Mouse (Mus musculus) gastrocnemius, postnatal 10 days (tissue): ENCODE data around the gene Il25. TPM values are rescaled to one million over a fixed set of nuclear protein-coding genes. Genes with fewer than 3 reads are reported as not detected.
A peak's percentile ranks its signal among the peaks of the same experiment; 100 is the strongest.
"Not testable (repeated sequence)": the region's sequence is repeated elsewhere in the genome, so short reads cannot be mapped to it uniquely, and the experiment has no call there.

Experiments used
- DNase-seq: peaks from one replicate; pipeline ENCODE4 v3.0.0; 2021; ENCODE audit warnings: mixed read lengths
- total RNA-seq, 2 experiments: library from RNA; stranded (reverse); gene quantifications; 2 replicates each; pipeline ENCODE4 v1.2.3; 2021

The Il25 gene
- total RNA-seq, 2 experiments from 2014 or later, result not detected

DNA sequence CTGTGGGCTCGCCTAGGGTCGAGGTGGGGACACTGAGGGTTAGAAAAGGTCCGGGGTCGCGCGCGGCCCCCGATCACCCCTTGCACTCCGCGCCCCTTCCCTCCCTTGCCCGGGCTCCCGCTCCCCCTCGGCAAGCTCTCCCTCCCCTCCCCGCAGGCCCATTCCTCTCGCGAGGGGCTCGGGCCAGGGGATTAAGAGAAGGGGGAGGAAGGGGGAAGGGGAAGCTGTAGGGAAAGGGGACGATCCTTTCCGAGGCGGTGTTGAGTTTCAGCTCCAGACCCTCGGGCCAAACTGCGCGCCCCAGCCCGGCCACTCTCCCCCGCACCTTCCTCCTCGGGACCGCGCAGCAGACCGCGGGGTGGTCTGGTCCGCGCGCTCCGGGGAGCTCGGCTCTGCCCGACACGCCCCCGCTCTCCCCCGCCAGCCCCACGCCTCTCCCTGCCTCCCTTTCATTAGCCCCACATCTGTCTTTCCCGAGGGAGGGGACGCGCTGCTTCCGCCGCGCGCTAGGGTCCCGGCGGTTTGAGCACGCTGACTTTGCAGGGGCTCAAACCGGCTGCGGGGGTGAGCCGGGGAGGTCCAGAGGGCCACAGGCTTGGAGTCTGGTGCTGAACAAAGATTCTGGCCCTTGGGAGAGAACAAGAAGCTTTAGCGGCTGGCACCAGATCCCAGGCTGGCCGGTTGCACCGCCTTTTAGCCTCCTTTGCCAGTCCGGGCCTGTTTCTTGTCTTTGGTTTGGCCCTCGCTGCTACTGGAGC is 5.9 kb upstream of the Il25 start:
- DNase-seq, result peak; percentile 75

DNA sequence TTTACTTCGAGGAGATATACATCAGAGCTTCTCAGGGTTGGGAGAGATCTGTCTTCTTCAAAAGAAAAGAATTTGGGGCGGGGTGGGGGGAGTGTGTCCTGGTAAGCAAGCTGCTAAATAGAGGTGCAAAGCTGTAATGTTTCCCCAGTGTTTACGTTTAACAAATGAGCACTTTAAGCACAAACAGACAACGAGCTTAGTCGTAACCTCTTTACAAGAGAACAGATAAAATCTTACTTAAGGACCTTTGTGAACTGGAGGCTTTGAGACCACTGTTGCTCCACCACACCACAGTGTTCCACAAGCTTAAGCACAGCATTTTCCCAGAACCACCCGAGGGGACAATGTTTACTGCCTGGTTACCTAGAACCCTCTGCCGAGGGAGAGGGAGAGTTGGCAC is 5.2 kb upstream of the Il25 start:
- no peak for DNase-seq

- no peak for DNase-seq
Measured at GRCm38 (mm10) chr14:54929801-54930200, 2.7 kb upstream of the Il25 start.

DNA sequence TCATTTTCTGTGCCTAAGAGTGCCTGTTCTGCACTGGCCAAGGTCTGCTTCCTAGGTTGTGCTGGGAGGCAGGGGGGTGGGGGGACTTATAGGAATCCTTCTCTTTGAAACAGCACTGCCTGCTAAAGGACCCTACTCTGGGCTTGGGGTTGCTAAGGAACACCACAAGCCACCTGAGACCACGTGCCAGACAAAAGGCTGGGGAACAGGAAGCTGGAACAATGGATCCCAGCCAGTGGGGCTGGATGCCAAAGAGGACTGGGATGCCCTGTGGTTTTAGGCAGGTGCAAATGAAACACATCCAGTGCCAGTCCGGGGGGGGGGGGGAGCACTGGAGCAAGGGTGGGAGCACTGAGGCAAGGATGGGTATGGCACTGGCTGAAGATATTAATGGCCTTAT is 2.1 kb upstream of the Il25 start:
- DNase-seq, result no peak

- DNase-seq, result no peak
Measured at GRCm38 (mm10) chr14:54935904-54936830, 3.7 kb downstream of the Il25 start, which contains the start of gene Cmtm5. Cmtm5 (plus strand) TSS chr14:54936261.

DNA sequence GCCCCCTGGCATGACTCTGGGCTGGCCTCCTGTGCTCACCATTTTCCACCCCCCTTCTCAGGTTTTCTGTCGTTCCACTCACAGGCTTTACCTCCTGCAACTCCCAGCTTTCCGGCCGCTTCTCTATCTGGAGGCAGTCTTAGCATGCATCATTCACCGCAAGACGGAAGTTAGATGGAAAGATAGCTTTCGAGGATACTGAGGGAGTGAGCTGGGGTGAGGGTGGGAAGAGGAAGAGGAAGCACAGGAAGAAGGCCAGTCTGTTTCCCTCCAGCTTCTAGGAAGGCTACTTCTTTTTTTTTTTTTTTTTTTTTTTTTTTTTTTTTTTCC is 4.3 kb downstream of the Il25 start:
- DNase-seq, result no peak

- no peak for DNase-seq
Measured at GRCm38 (mm10) chr14:54937361-54938182, 5.1 kb downstream of the Il25 start.

- no peak for DNase-seq
Measured at GRCm38 (mm10) chr14:54938431-54939219, 6.1 kb downstream of the Il25 start.

GRCm38 (mm10) chr14:54939434-54940175 is 7.1 kb downstream of the Il25 start:
- peak; percentile 62 for DNase-seq

DNA sequence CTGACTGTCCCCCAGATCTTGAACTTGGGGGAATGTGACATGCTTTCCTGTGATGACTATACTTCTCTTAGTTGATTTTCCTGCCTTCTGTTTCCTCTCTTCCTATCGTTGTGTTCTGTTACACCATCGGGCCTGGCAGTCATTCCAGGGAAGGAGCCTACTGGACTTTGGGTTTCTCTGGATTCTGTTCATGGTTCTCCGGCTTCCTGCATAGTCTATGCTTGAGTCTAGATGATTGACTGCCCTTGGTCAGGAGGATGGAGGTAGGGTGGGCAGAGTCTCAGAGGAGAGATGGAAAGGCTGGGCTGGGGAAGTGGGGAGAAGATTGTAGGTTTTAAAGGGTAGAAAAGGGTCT is 7.7 kb downstream of the Il25 start:
- no peak for DNase-seq

DNA sequence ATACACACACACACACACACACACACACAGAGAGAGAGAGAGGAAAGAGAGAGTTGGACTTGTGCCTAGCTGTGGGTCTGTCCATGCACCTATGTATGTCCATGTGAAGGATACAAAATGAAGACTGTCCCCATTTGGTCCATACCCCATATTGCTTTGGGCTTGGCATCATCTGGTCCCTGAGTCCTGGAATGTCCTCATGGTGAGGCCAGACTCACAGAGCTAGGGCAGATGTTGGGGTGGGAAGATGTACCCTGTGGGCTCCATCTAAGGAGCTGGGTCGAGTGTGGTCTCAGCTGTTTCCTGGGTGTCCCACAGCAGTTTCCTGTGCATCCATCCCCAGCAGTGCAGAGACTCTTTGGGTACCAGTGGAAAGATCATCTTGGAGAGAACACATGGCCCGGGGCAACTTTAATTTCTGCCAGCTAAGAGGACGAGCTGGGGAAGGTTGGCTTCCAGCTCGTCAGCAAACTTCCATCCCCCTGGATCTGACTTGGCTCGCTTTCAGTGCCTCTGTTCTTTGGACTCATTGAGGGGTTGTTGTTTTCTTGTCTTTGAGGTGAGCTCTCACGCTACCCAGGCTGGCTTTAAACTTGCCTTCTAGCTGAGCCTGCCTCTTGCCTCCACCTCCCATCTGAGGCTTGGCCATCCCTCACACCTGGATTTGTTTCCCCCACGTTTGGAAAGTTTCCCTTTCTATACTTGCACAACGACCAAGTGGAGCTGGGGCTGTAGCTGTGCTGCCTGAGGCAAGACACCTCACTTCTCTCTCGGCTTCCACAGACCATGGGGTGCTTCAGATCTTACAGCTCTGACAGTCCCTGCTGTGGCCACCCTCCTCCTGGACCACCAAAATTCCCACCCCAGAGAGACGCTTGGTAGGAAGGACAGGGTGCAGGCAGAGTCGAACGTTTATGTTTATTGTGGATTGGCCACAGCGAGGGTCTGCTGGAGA is 8.8 kb downstream of the Il25 start:
- no peak for DNase-seq

DNA sequence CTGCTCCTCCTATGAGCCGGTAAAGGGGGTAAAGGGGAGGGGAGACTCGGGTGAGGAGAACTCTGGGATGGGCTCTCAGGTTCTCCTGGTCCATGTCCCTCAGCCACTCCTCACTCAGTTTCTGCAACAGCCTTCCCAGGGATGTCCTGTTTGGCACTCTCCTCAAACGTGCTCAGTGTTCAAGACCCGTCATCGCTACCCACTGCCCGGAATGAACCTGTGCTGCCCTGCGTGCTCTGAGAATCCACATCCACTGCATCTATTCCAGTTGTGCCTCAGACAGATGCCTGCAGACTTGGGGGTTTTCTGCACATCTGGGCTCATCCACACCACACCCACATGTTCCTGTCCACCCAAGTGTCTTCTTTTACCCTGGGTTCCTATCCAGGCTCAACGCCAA is 10.0 kb downstream of the Il25 start:
- no peak for DNase-seq

GRCm38 (mm10) chr14:54943971-54944370 is 11.5 kb downstream of the Il25 start:
- DNase-seq, result no peak

DNA sequence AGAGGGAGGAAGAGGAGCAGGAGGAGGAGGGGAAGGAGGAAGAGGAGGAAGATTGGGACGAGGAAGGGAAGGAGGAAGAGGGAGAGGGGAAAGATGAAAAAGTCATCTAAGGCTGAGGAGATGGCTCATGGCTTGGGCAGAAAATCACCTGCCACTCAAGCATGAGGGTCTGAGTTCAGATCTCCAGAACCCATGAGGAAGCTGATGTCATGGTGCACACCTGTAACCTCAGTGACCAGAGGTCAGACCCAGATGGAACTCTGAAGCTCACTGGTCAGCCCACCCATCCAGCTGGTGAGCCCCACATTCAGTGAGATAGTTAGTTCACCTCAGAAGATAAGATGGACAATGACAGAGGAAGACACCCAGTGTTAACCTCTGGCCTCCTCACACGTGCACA is 12.4 kb downstream of the Il25 start:
- no peak for DNase-seq

DNA sequence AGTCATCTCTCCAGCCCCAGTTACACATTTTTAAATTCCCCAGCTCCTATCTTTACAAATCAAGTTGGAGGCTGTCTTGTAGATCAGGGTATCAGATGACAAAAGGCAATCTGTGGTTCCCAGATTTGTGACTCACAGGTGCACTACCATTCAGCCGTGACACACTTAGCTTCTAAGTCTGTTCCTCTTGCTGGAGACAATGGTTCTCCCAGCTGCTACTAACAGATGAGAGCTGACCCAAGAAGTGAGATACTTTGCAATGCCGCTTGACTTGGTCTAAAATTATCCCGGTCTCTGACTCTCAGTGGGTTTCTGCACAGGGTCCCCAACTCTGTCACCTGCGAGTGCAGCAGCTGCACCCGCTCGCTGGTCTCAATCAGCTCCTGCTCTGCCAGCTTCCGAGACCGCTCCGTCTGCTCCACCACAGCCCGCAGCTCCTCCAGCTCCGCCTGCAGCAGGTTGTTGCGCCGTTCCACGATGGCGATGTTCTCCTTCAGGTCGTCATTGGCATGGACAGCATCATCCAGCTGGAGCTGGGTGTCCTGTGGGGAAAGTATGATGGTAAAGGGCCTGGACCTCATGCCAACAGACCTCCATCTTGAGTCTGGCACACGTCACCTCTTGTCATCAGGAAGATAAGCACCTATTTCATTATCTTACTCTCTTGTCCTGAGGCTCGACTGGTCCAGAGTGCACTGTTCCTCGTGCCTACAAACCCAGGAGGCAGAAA is 13.6 kb downstream of the Il25 start:
- no peak for DNase-seq

GRCm38 (mm10) chr14:54947008-54947407 is 14.5 kb downstream of the Il25 start:
- not testable (repeated sequence) for DNase-seq

DNA sequence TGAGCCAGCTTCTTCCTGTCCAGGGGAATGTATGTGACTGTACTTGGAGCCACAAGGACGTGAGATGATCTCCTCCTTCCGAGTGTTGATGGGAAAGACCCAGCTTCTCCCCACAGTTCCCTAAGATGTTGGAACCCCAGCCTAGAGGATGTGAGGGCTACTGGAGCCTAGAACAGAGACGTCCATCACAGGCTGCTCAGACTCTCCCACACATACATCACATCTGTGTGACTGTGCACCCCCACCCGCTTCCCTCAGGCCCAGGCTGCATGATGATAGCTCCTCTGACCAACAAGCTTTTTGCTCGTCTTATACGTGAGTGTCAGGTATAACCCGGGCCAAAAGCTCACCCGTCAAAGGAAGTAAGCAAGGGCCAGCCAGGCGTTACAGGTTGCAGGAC is 16.3 kb downstream of the Il25 start:
- DNase-seq, result no peak

DNA sequence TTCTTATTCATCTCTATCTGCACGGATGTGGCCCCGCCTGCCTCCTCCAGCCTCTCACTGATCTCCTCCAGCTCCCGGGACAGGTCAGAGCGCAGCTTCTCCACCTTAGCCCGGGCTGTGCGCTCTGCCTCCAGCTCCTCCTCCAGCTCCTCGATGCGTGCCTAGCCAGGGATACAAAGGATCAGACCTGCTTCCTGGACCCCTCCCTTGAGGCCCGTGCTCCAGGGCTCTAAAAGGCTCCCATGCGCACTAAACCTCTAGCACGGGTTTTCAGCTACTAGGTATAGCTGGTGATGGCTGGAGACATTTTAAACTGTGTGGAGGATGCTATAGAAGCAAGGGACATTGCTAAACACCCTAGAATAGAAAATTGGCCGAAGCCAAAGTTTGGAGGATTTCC is 18.0 kb downstream of the Il25 start:
- DNase-seq, result no peak

DNA sequence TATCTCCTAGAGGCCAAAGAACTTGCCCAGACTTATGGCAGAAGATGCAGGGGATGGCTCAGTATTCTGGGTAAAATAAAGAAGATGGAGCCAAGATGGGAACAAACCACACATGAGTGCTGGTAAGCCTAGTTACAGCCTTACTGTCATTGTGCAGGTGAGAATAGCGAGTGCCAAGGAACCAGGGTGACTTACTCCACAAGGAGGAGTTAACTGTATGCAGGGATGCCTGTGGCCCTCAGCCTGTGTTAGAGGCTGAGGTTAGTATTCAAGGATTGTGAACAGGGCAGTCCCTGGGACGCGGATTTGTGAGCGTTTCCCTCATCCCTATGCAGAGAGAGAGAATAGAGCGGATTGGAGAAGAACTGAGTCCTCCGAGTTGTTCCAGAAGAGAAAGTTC is 19.1 kb downstream of the Il25 start:
- no peak for DNase-seq
